Mouse (Mus musculus) macrophage (primary cell): ENCODE data around the gene Papln. TPM values are rescaled to one million over a fixed set of nuclear protein-coding genes. Genes with fewer than 3 reads are reported as not detected.

Source experiments
- H3K27ac ChIP-seq: fragments of 350-480 bp; formaldehyde crosslinking; 2 replicates; pipeline ENCODE4 v1.9.0; 2021
- H3K36me3 ChIP-seq: fragments of 350-480 bp; formaldehyde crosslinking; 2 replicates; pipeline ENCODE4 v1.9.0; 2021; ENCODE audit errors: inconsistent target
- H3K4me3 ChIP-seq: fragments of 350-480 bp; formaldehyde crosslinking; 2 replicates; pipeline ENCODE4 v1.9.0; 2021; ENCODE audit errors: inconsistent target
- H3K79me2 ChIP-seq: fragments of 350-480 bp; formaldehyde crosslinking; 2 replicates; pipeline ENCODE4 v1.9.0; 2021; ENCODE audit errors: inconsistent target
- WGBS: methylation state at CpG from one replicate; pipeline ENCODE4 v1.1.7; 2026; ENCODE audit warnings: inconsistent platforms; ENCODE audit not compliant: missing documents; 5-methylcytosine and 5-hydroxymethylcytosine counted together
- polyA plus RNA-seq: library from polyadenylated mRNA; stranded (reverse); fragments of 250-400 nt; gene quantifications from 3 replicates; pipeline ENCODE4 v1.2.4, GENCODE M21; 2018; ENCODE audit warnings: inconsistent platforms

Gene Papln
- polyA plus RNA-seq, 1 experiment from 2014 or later = not detected

DNA sequence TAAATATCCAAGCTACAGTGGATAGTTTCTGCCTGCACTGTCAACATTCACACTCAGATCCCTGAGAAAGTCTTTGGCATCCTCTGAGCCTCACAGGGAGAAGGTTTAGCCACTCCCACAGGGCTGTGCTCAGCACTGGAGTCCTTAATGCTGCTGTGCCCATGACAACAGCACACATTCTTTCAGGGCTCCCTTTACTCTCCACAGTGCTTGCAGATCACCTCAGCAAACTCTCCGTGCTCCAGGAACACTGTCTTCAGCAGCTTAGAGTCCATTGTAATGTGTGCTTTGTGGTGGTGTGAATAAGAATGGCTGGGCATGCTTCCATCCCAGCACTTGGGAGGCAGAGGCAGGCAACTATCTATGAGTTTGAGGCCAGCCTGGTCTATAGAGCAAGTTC is 14.2 kb upstream of the Papln start:
- WGBS = 83% methylated on average over 1 of the region's 1 CpGs
- no peak overlapping the region for H3K27ac ChIP-seq
- no peaks in the 10 kb centered on the region for H3K79me2 ChIP-seq
- no peaks in the 10 kb centered on the region for H3K36me3 ChIP-seq
- no peak overlapping the region for H3K4me3 ChIP-seq

DNA sequence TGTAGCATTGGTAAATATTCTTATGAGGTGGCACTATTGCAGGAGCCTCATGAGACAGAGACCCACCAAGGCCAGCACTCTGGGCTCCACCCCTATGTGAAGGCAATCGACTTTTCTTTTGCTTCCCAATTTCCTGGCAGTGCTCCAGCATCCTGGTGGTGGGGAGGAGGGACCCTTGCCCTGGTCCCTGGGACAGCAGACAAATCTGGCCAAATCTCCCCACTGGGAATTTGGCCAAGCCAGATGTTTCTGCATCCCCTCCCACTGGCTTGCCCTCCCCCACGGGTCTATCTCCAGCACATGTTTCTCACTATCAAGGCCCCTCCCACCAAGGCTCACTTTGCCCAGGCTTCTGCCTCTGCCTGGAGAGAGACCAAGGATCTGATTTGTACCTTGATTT is 10.9 kb upstream of the Papln start:
- Histone ChIP-seq H3K79me2 (no peaks in the 10 kb centered on the region), H3K27ac (no peak overlapping the region), H3K4me3 (no peak overlapping the region), H3K36me3 (no peaks in the 10 kb centered on the region)
- 45% methylated on average over 2 of the region's 2 CpGs for WGBS

DNA sequence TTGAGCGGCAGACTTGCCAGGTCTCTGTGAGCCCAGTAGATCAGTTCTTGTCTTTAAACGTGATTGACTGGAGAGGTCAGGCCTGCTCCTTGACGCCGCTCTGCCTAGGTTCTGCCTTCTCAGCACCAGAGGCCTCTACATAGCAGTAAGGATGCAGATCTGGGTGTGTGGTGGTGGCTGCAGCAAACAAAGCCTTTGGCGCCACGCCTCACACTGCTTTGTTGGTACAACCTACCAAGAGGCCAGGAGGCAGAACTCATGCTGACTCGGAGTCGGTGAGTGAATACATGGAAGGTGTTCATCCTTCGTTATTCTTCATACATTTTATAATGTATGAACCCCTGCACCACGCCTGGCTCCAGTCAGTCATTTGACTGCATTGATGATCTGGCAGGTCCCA is 4.7 kb upstream of the Papln start:
- WGBS = 91% methylated on average over 10 of the region's 10 CpGs
- Histone ChIP-seq H3K27ac (no peak overlapping the region), H3K79me2 (no peaks in the 10 kb centered on the region), H3K36me3 (no peaks in the 10 kb centered on the region), H3K4me3 (no peak overlapping the region)

DNA sequence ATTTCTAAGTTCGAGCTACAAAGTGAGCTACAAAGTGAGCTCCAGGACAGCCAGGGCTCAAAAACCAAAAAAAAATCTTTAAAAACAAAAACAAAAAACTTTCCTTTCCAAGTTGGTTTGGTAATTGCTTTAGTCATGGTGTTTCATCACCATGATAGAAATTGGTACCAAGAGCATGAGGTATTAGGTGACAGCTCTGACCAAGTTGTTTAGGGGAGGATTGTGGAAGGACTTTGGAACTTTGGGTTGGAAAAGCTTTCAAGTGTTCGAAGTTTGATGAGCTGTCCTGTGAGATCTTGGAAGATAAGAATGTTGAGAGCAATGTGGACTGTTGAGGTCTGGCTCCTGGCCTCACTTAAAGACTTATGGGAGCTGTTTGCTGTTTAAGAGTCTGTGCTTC is 3.2 kb upstream of the Papln start:
- WGBS = 85% methylated on average over 2 of the region's 2 CpGs
- Histone ChIP-seq H3K36me3 (no peaks in the 10 kb centered on the region), H3K79me2 (no peaks in the 10 kb centered on the region)

DNA sequence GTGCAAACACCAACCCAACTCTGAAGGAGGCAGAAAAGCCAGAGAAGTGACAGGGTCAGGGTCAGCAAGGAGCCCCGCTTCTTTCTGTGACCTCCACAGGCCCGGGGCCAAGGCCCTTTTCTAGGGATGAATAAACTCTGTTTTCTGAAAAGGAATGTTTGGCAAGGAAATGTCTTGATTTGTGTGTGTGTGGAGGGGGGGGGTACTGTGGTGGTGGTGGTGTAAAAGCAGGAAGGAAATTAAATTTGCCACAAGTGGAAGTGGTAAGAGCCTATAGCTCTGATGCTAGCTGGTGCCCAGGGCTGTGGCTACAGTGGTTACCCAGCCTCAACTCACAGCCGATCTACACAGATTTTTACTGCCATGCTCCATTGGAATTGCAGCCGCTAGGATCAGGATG is 728 bp upstream of the Papln start:
- no peak overlapping the region for H3K4me3 ChIP-seq
- no peak overlapping the region for H3K27ac ChIP-seq
- WGBS = 5% methylated on average over 4 of the region's 4 CpGs
- H3K36me3 ChIP-seq = no peaks in the 10 kb centered on the region
- H3K79me2 ChIP-seq = no peaks in the 10 kb centered on the region

More for the DNA sequence above, 3.2 kb upstream of the Papln start:
- H3K4me3 ChIP-seq = no peak overlapping the region
- H3K27ac ChIP-seq = no peak overlapping the region

DNA sequence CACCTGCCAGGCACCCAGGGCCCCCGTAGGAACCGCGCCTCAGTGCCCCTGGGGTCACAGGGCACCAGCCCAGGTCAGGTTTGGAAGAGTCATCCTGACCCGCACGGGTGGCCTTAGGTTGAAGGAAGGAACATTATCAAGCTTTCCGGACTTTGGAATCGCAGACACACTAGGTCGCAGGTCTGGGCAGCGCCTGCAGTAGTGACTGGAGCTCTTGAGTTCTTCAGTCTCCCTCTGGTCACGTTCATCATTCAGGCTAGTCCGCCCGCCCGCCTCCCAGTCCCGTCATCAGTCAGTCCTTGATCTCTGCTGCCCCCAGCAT is 571 bp downstream of the Papln start:
- no peaks in the 10 kb centered on the region for H3K79me2 ChIP-seq
- H3K4me3 ChIP-seq = no peak overlapping the region
- 14% methylated on average over 14 of the region's 14 CpGs for WGBS
- no peak overlapping the region for H3K27ac ChIP-seq
- H3K36me3 ChIP-seq = no peaks in the 10 kb centered on the region

DNA sequence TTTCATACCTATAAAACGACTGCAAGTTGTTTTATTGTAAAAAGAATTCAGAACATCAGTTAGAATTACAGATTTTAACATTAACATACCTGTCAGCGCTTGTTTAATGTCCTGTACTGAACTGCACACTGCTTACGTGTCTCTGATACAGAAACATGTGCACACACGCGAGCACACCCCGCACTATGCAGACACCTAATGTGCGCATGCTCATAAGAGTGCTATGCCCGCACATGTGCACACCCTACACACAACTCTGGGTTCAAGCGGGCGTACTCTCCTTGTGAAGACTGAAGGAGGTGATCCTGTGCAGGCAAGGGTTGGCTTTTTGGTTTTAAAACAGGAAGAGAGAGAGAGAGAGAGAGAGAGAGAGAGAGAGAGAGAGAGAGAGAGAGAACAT is 1.1 kb downstream of the Papln start:
- Histone ChIP-seq H3K79me2 (no peaks in the 10 kb centered on the region), H3K36me3 (no peaks in the 10 kb centered on the region), H3K27ac (no peak overlapping the region), H3K4me3 (no peak overlapping the region)
- WGBS = 72% methylated on average over 8 of the region's 10 CpGs

DNA sequence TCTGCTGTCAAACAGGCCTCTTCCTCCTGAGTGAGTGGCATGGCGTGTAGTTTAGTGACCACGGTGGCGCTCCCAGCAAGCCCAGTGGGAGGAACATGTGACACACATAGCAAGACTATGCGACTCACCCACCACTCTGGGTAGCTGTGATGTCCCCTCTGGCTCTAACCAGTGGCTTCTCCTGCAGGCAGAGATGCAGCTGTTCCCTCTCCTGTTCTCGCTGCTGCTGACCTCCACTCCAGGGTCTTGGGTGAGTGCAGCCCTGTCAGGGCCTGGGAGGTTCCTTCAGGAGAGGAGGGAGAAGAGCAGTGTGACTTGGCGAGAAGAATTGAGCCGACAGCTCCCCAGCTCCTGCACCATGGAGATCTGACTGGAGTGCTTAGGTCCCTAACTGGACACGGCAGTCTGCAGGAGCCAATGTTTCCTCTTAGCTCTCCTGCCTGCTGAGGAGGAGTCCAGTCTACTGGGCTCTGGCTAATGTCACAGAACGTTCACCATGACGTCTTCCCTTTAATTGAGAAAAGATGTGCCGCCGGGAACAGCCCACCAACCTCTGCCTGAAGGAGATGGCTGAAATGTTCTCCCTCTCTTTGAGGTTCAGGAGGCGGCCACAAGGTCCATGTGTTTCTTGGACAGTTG is 2.6 kb downstream of the Papln start:
- no peaks in the 10 kb centered on the region for H3K79me2 ChIP-seq
- H3K4me3 ChIP-seq = no peak overlapping the region
- H3K36me3 ChIP-seq = no peaks in the 10 kb centered on the region
- no peak overlapping the region for H3K27ac ChIP-seq
- 82% methylated on average over 13 of the region's 13 CpGs for WGBS

DNA sequence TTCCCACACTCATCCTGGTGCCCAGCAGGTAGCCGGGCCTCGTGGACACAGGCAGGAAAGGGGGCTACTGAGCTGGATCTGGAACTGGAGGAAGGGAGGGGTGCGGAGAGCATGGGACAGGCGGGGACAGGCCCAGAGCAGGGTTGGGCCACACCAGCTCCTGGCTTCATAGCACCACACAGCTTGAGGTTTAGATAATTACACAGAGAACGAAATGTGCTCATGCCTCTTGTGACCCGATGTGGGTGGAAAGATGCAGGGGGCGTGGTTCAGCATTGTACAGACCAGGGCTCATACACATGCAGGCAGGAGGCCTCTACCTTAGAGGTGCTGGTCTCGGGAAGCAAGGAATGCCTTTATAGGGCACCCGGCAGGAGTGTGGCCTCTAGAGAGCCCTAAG is 4.4 kb downstream of the Papln start:
- 85% methylated on average over 9 of the region's 9 CpGs for WGBS
- no peaks in the 10 kb centered on the region for H3K79me2 ChIP-seq
- no peak overlapping the region for H3K4me3 ChIP-seq
- no peak overlapping the region for H3K27ac ChIP-seq
- H3K36me3 ChIP-seq = no peaks in the 10 kb centered on the region

DNA sequence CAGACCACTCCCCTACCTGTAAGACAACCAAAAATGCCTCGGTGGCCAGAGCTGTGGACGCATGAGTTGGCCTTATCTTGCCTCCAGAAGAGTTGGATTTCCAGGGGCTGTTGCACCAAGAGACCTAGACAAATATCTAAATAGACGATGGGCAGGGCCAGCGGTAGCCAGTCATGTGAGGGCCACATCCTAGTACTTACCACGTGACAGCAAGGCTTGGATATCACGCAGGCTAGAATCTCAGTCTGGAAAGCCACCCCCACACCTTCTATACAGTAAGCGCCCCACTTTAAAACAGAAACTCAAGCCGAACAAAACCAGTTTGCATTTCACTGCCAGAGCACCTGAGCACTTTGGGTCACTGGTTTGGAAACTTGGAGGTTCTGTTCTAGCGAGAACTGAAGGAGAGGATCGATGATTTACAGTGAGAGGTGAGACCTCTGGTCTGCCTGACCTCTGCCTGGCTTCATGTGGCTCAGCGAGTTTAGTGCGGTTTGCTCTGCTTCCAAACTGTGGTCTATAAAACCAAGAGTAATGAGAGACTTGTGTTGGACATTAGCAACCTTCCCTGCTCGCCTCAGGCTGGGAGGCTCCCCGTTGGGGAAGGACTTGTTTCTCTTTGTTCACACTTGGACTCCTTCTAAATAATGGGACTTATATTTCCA is 4.9 kb downstream of the Papln start:
- no peaks in the 10 kb centered on the region for H3K36me3 ChIP-seq
- no peak overlapping the region for H3K4me3 ChIP-seq
- WGBS = 89% methylated on average over 14 of the region's 14 CpGs
- H3K27ac ChIP-seq = no peak overlapping the region
- no peaks in the 10 kb centered on the region for H3K79me2 ChIP-seq

DNA sequence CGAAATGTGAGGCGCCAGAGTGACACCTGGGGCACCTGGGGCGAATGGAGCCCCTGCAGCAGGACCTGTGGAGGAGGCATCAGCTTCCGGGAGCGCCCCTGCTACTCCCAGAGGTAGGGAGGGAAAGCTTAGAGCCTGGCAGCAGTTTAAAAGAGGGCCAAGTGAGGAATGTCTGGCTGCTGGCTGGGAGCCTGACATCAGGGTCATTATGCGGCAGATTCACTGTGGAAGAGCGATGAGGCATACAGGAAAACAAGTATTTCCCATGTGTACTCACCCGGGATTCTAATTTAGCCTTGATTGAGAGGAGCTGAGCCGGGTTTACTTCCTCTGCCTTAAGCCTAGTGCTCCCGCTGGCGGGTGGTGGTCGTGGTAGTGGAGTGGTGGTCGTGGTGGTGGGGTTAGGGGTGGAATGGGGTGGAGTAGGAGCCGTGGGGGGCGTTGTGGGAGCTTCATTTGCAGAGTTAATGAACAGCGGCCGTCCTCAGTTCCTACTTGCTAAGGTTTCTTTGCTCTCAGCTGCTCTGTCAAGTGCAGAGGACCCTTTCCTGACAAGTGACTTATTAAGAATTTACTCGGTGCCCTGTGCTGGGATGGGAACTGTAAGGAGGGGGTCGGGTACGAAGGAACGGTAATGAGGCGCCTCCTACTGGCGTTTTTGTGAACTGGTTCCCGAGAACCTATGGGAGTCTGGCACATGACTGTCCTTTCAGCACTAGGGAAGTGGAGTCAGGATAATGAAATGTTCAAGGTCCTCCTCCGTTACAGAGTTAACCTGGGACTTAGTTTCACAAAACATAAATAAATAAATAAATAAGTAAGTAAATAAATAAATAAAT is 7.2 kb downstream of the Papln start:
- 10% methylated on average over 24 of the region's 25 CpGs for WGBS
- no peaks in the 10 kb centered on the region for H3K79me2 ChIP-seq
- no peak overlapping the region for H3K27ac ChIP-seq
- H3K36me3 ChIP-seq = no peaks in the 10 kb centered on the region
- no peak overlapping the region for H3K4me3 ChIP-seq

DNA sequence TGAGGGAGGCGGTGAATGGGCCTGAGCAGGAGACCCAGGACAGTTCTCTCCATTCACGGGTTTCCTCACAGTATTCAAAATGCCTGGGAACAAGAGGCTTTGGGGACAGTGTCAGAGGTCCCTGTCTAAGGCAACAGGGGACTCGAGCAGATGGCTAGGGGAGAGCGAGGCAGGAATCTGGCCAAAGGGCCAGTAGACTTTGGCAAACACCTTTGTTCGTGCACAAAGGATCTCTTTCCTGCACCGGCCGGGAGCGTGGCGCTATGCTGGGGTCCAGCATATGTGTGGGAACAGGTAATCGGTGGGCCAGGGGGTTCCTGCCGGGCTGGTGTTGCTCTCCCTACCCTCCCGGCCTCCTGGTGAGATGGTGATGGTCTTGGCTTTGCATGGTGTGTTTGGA is 12.2 kb downstream of the Papln start:
- Histone ChIP-seq H3K27ac (no peak overlapping the region), H3K79me2 (no peaks in the 10 kb centered on the region), H3K4me3 (no peak overlapping the region), H3K36me3 (no peaks in the 10 kb centered on the region)
- WGBS = 94% methylated on average over 12 of the region's 12 CpGs

DNA sequence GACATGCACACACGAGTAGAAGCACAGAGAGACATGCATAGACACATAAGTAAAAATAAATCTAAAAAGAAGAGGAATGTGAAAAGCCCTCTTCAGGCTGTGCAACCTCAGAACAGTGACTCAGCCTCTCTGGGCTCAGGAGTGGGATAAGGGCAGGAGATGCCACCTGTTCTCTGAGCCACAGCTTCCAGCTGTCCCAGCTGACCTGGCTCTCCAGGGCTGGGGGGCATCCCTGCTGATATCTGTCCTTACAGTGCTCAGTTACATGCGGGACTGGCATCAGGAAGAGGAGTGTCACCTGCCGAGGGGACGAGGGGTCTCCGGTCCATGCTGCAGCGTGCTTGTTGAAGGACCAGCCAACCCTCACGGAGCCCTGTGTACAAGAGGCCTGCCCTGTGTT is 13.3 kb downstream of the Papln start:
- Histone ChIP-seq H3K79me2 (no peaks in the 10 kb centered on the region), H3K27ac (no peak overlapping the region), H3K36me3 (no peaks in the 10 kb centered on the region), H3K4me3 (no peak overlapping the region)
- 91% methylated on average over 7 of the region's 7 CpGs for WGBS

DNA sequence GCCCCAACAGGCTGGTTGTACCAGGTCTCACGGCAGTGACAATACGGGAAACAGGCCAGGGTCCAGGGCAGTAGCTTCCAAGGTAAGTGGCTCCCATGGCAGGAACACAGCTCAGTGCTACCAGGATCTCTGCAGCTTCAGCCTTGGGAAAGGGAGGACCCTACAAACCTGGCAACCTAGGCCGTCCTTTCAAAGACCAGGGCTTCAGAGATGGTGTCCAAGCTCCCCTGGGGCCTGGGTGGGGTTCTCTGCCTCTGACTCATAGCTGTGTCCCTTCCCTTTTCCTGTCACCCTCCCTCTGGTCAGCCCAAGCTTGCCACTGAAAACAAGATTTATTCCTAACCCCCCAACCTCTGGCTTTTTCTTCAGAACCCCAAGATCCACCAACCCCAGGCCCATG is 16.7 kb downstream of the Papln start:
- Histone ChIP-seq H3K27ac (no peak overlapping the region), H3K36me3 (no peaks in the 10 kb centered on the region), H3K79me2 (no peaks in the 10 kb centered on the region), H3K4me3 (no peak overlapping the region)
- WGBS = 94% methylated on average over 3 of the region's 3 CpGs

DNA sequence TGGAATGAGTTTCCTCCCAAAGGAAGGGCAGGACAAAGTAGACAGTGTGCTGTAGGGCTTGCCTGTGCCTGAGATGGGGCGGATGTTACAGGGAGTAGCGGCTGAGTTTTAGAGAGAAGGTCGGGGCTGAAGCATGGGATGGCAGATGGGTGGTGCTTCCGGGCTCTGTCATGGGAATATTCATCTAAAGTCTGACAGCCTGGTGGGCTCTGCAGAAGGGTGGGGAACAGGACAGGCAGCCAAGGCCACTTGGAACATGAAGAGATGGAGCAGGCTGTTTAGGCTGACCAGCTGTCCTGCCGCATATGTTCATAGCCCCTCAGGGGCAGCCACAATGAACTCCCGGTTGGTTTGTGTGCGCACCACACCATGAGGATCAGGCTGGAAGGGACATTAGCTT is 17.8 kb downstream of the Papln start:
- Histone ChIP-seq H3K36me3 (no peaks in the 10 kb centered on the region), H3K27ac (no peak overlapping the region), H3K79me2 (no peaks in the 10 kb centered on the region), H3K4me3 (no peak overlapping the region)
- 92% methylated on average over 7 of the region's 7 CpGs for WGBS
